Mouse (Mus musculus): Measurements from ENCODE around the gene Unc13a. TPM values are rescaled to one million over a fixed set of nuclear protein-coding genes. Genes with fewer than 3 reads are reported as not detected.

The Unc13a gene
- total RNA-seq, 2 experiments from 2014 or later: 1.3 to 1.4 TPM

DNA sequence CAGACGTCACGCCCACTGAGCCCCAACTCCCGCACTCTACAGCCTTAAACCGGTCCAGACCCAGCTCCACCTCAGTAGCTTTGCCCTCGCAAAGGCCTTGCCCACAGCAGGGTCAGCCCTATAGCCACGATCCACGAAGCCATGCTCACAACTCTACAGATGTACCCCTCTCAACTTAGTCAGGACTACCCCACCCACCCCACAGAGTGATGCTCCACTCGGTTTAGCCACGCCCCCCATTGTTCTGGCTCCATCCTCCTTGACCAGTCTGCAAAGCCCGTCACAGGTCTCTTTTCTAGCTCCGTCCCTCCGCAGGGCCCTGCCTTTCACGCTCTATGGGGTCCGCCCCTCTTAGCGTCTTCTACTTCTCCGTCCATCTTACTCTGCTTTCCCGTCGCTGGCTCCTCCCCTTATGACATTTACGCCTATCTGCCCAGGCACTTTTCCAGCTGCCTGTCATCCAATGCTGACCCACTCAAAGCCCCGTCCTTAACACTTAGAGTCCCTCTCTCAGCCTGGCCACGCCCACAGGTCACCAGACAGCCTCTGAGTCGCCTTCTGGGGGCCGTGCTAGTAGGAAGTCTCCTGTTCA lies 14.7 kb upstream of the Unc13a start:
- peak; percentile 46 for DNase-seq

DNA sequence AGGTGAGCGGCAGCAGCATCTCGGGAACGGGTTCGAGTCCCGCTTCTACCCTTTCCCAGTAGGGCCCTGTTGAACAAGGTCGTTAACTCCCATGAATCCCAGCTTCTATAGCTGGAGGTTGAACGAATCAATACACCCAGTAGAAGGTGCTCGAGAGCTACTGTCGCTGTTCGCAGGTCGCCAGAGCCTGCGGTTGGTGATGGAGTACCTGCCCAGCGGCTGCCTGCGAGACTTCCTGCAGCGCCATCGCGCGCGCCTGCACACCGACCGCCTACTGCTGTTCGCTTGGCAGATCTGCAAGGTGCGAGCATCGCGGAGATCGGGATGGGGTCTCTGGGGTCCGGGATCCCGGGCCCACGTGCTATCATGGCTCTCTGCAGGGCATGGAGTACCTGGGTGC lies 14.0 kb upstream of the Unc13a start:
- no peak for DNase-seq

GRCm38 (mm10) chr8:71684701-71685100 lies 13.1 kb upstream of the Unc13a start:
- no peak for DNase-seq

DNA sequence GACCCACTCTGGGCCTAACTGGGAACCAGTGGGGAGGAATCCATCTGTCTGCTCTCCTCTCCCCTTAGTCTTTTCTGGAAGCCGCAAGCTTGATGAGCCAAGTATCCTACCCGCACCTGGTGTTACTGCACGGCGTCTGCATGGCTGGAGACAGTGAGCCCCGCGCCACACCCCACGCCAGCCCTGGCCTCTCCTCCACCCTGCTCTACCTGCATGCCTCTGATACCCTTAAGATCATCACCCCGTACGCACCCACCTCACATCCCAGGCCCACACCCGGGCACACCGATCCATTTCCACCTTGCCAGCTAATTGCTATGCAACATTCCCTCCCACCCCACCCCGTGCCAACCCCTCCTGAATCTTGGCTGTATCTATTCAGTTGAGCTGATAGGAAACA lies 11.3 kb upstream of the Unc13a start:
- DNase-seq: no peak

DNA sequence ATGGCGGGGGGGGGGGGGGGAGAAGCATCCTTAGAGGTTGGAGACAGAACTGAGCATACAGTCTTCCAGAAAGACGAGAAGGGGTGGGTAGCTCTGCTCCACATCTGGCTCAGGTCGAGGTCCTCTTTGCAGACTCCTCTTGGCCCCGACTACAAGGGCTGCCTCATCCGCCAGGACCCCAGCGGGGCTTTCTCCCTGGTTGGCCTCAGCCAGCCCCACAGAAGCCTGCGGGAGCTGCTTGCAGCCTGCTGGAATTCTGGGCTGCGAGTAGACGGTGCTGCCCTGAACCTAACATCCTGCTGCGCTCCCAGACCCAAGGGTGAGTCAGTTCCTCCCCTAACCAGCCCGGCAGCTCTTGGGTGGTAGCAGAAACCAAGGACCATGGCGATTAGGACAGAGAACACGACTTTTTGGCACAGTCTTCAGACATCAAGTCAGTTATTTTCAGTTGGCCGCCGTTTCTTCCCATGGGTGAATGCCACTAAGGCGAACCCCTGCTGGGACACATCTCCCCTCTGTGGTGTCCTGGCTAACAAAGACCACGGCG lies 9.9 kb upstream of the Unc13a start:
- DNase-seq: no peak

GRCm38 (mm10) chr8:71680471-71680870 lies 8.9 kb upstream of the Unc13a start:
- DNase-seq: no peak

- DNase-seq: peak; percentile 73
Observed at GRCm38 (mm10) chr8:71679550-71680168, 8.1 kb upstream of the Unc13a start.

DNA sequence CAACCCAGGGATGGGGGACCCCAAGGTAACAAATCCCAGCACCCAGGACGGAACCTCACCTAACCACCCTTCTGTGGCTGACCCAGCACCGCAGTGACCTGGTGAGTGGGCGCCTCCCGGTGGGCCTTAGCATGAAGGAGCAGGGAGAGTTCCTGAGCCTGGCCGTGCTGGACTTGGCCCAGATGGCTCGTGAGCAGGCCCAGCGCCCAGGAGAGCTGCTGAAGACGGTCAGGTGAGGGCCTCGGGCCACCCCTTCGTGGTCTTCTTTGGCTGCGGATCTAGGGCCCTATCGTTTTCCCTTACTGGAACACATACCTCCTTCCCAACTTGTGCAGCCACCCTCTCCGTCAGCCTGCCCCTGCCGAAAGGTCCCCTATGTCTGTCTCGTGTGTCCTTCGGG lies 7.6 kb upstream of the Unc13a start:
- DNase-seq: no peak

- no peak for DNase-seq
Observed at GRCm38 (mm10) chr8:71678216-71678615, 6.7 kb upstream of the Unc13a start.

DNA sequence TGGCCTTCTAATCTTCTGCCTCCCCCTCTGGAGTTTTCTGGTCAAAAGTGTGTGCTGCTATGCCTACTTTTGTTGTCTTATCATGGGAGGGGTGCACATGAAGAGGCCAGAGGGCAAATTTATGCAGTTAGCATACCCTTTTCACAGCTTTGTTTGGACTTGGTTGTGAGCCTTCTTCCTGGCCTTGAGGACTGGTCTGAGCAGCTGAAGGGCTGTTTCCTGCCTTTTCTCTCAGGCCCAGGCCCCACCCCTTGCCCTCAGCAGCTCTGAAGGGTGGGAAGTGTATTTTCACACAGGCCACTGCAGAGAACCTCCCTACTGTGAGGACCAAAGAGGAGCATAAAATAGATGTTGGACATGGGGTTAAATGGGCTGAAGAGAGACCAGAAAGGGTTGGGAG lies 6.0 kb upstream of the Unc13a start:
- DNase-seq: no peak

GRCm38 (mm10) chr8:71676803-71677202 lies 5.2 kb upstream of the Unc13a start:
- DNase-seq: no peak

DNA sequence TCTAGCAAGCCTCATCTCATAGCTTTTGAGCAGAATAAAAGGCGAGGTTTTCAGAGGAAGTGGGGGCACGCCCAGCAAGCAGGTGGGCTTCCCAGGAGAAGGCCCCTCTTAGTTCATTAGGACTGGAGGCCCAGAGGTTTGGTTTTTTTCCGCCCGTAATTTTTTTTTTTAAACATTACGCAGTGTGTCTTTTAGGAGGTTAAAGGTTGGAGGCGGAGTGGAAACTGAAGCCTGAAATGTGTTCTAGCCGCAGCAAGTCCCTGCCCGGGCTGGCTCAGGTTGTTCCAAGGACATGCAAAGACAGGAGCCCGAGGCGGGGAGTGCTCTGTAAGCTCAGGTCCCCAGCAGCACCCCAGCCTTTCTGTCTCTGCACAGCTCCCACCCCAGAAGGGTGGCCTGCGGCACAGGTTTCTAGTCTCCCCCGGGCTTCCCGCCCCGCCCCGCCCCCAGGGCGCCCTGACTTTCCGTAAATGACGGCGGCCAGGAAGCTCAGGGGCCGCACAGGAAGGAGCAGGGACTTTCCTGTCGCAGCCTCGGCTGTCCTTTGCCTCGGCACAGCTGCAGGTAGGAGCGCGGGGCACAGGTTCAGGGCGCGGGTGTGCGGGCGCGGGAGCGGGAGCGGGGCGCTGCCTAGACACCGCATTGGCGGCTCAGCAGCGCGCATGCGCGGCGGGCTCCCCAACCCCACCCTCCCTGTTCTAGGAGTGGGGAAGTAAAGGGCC lies 4.6 kb upstream of the Unc13a start, which contains the start of gene Jak3:
Gene Jak3 (plus strand): TSS at position 277 of the 722 bp plus-strand sequence.
- peak; percentile 66 for DNase-seq

DNA sequence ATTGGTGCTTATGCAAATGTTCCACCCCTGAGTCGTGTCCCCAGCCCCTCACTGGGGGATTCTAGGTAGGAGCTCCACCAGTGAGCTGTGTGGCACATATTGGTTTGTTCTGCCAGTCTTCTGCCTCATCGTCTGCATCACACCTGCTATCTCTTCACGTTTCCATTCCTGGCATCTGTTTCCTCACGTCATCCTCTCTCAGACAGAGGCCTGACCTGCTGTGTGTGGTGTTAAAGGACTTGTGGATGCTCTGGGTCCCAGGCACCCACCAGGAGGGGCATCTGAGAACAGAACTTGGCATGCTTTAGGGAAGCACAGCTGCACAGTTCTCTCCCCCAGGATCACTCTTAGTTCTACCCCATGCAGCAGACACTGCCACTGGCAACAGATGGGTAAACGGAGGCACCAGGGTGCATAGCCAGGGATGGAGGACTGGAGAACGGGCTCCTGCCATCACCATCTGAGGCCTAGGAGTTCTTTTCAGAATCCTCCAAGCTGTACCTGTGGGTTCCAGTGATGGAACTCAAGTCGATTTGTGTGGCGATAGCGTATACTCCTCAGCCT lies 4.0 kb upstream of the Unc13a start:
- DNase-seq: no peak

DNA sequence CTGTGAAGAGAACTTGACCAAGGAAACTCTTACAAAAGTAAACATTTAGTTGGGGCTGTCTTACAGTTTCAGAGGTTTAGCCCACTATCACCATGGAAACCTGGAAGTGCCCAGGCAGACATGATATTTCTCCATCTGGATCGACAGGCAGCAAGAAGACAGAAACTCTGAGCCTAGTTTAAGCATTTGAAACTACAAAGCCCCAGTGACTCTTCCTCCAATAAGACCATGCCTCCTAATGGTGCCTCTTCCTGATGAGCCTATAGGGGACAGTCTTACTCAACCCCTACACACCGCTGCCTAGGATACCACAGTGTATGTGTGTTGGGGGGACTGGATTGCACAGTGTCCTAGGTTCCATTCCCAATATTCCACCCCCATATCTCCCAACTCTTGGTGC lies 2.5 kb upstream of the Unc13a start:
- no peak for DNase-seq

- no peak for DNase-seq
Observed at GRCm38 (mm10) chr8:71672168-71672735, 695 bp upstream of the Unc13a start.

DNA sequence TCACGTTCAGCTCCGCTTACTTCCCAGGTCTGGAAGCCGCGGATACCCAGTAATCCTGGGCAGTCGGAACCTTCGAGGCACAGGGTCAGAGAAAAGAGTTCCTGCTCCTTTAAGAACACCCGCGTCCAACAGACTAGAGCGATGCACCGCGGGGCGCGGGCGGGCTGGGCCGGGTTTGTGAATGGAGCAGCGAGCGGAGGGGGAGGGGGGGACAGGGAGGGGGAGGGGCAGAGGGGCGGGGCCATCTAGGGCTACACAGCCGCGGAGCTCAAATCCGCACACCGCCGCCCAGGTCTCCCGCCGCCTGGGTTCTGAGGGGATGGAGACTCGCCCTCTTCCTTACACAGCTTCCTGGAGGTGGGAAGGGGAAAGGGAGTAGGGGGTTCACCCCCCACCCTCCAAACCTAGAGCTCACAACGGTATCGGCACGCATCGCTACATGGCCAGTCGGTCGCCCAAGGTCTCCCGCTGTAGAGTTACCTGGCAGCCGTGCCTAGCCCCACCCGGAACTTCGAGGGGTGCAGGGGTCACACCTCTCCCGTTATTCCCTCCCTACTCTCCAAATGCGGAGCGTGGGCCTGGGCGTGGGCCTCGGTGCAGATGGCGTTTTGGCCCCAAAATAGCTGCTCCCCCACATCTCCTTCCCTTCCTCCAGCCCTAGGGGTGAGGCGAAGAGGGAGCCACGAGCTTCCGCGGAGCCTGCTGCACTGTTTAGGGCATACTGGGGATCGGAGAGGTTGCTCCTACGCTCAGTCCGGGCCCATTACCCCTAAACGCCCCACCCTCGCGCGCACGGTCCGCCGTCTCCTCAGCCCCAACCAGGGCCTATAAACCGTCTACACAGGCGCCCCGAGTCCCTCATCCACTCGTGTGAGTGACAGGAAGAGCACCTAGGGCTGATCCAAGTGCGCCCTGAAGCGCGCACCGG lies 672 bp downstream of the Unc13a start:
- DNase-seq: peak; percentile 57

DNA sequence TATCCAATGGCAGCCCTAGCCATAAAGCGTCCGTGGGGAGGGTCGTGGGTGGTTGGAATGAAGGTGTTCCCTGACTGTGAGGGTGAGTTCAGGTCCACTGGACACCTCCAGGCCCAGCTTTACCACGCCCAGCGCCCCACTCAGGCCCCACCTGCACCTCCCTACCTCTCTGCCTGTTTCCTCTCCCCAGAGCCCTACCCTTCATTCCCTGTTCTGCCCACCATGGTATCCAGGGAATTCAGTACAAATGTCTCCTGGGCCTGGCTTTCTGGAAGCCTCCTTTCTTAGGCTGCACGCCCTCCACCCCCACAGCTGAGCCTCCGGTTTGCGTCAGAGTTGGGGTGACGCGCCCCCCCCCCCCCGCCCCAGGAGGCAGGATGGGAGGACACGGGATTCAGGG lies 1.4 kb downstream of the Unc13a start:
- DNase-seq: no peak

DNA sequence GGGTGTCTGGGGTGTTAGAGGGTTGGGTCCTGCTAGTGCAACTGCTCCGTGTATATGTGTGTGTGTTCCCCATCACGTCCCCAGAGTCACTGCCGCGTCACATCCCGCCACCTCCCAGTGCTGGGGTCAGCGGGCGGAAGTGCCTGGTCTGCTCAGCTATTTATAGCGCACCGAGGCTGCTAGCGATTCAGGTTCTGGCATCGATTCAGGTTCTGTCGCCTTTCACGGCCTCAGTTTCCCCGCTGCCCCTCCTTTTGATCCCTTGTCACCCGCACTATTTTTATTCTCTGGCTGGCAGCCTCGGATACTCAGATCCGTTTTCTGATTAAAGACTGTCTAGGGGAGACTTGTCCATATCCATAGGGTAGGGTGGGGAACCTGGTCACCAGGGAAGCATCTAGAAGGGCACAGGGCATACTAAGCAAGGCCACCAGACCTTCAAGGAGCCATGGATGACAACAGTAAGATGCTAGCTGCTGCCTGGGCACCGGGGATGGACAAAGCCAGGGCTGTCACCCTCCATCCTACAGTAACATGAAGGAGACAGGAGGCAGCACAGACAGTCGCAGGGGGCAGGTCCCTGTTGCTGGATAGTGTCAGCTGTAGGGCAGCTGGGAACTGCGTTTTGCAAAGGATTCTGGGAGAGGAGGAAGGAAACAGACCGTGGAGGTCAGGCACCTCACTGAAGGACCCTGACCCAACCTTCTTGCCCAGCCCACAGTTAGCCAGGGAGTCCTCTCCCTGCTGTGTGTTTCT lies 3.2 kb downstream of the Unc13a start:
- peak; percentile 80 for DNase-seq

GRCm38 (mm10) chr8:71667256-71667655 lies 4.3 kb downstream of the Unc13a start:
- no peak for DNase-seq

DNA sequence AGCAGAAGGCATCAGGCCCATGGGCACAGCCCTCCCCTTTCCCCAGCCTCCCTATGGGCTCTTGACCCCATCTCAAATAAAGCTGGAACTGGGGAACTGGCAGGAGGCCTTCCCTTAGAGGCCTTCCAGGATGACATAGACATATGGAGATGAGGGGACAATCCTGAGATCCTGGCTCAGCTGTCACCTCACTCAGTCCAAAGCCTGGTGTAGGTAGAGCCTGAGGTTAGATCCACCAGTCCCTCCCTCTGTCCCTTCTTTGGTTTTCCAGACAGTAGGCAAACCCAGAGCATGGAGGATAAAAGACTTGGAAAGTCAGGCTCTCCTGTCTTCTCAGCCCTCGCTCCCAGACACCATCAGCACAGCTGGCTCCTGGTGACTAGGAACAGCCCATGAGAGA lies 4.7 kb downstream of the Unc13a start:
- no peak for DNase-seq
